ENCODE assay signal across 15 mouse cellular contexts in the genomic region with DNA sequence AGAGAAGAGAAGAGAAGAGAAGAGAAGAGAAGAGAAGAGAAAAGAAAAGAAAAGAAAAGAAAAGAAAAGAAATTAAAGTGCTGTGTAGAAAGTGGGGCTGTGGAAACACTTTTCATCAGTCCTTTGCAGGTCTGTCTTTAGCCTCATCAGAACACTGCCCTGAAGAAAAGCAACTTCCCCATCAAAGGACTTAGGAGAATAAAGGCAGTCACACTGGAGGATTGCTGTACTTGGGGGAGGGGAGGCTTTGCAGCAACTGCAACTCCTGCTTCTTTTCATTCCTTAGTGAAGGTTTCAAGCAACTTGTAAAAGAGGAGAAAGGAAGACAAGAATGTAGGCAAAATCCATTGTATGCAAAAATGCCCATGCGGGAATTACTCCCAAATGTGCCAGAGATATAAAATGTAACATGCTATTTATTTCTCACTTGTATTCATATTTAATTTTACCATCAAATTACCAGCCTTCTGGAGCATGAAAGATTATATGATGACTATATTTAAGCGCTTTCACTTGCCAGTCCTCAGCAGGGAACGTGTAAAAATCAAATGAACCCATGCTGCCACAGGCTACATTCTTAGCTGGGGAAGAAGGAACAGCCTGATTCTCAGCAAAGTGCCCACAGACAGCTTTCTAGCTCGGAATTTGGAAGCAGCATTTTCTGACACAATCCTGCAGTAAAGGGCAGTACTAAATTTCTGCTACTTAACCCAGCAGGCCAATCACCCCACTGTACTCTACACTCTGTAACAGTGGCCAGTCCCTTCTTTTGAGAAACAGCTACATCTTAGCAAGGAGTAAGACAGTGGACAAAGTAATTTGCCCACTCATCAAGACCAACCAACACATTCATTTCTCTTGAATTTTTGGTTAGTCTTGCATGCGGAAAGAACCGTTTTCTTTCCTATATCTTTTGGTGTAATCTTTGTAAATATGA.
DNase-seq lines count a peak whose midpoint lies in the region; ATAC-seq and TF ChIP-seq lines count a peak whose summit lies in the region.
"Had no signal": no experiment of that assay in that cellular context is flagged by ENCODE, and none has a peak within 500 bp of the region (broad histone marks: within the 10 kb centered on the region; RNA-seq: fewer than 3 reads in every experiment).

No protein-coding gene starts in this region.

- 40% methylated on average over 6 of the region's 6 CpGs for WGBS in midbrain, embryonic 12.5 days

- H3K9ac ChIP-seq in midbrain, embryonic 12.5 days (replicated peaks) = no peak overlapping the region
- H3K9ac ChIP-seq: limb, embryonic 12.5 days; liver, postnatal 0 days had no signal

- no peaks in the 10 kb centered on the region for H3K27me3 ChIP-seq in midbrain, embryonic 12.5 days
- H3K27me3 ChIP-seq: limb, embryonic 12.5 days had no signal

- ATAC-seq in midbrain, embryonic 12.5 days (ENCODE audit: low FRiP score, low read depth) = peak; percentile 52; the same call in 1 of the 2 replicates
- ATAC-seq in megakaryocyte-erythroid progenitor cell, adult 5-6 weeks (replicated peaks; ENCODE audit: low FRiP score, low TSS enrichment, poor library complexity, severe bottlenecking) = no peak
- ATAC-seq: liver, postnatal 0 days had no signal

- TF ChIP-seq POLR2A in cortical plate, adult 2 months (IDR thresholded peaks at IDR 0.05; ENCODE audit: extremely low read depth, insufficient read depth, low read length) = no peak

- H3K27ac ChIP-seq in cortical plate, adult 2 months (ENCODE audit: insufficient read depth, low read length) = peak overlapping the region; percentile 79
- no peak overlapping the region for H3K27ac ChIP-seq in midbrain, embryonic 12.5 days (replicated peaks)
- H3K27ac ChIP-seq: kidney, postnatal 0 days; limb, embryonic 12.5 days had no signal

- DNase-seq in embryo, embryonic 10 days (ENCODE audit: low spot score) = peak; percentile 14
- DNase-seq in embryo, embryonic 9.5 days (ENCODE audit: extremely low spot score) = no peak
- DNase-seq in R1 (ENCODE audit: low read depth, low spot score) = peak; percentile 10
- DNase-seq in kidney, postnatal 36 days = no peak
- no peak for DNase-seq in testis, postnatal 10 days (ENCODE audit: low spot score)
- DNase-seq: adrenal gland, postnatal 36 days; B cell, adult 2 months; gastrocnemius, postnatal 10 days; liver, postnatal 0 days had no signal

- no peak for TF ChIP-seq CTCF in cortical plate, adult 2 months (IDR thresholded peaks at IDR 0.05; ENCODE audit: extremely low read depth, insufficient read depth, low read length)

- H3K36me3 ChIP-seq in midbrain, embryonic 12.5 days = no peaks in the 10 kb centered on the region
- H3K36me3 ChIP-seq: limb, embryonic 12.5 days had no signal

- no peaks in the 10 kb centered on the region for H3K9me3 ChIP-seq in midbrain, embryonic 12.5 days
- H3K9me3 ChIP-seq: limb, embryonic 12.5 days had no signal

- peaks cover 3% of the 10 kb centered on the region; the same call in 1 of the 2 replicates for H3K4me1 ChIP-seq in cortical plate, adult 2 months (ENCODE audit: control insufficient read depth, insufficient read depth, low read length)
- H3K4me1 ChIP-seq in midbrain, embryonic 12.5 days = peaks cover 14% of the 10 kb centered on the region

- no peak overlapping the region for H3K4me3 ChIP-seq in cortical plate, adult 2 months (ENCODE audit: insufficient read depth, low read length)
- H3K4me3 ChIP-seq in midbrain, embryonic 12.5 days = no peak overlapping the region
- H3K4me3 ChIP-seq: limb, embryonic 12.5 days had no signal

- no peak overlapping the region for H3K4me2 ChIP-seq in midbrain, embryonic 12.5 days (replicated peaks)
- H3K4me2 ChIP-seq: heart, embryonic 11.5 days; limb, embryonic 12.5 days had no signal

Comparison
In these comparisons a context has a peak if more than half of its experiments do, and no peak if none do; other contexts are left out.
1. DNase-seq: peak in embryo, embryonic 10 days (single experiment) and R1 (single experiment); none in embryo, embryonic 9.5 days (single experiment), kidney, postnatal 36 days (0 of 2) and testis, postnatal 10 days (single experiment).